Mouse (Mus musculus) cerebellum, adult 18-20 months (tissue): Measurements from ENCODE around the gene Pla1a.

Experiments
- DNase-seq, 2 experiments: peaks; one replicate each; pipeline ENCODE4 v3.0.0; 2021

The Pla1a gene

DNA sequence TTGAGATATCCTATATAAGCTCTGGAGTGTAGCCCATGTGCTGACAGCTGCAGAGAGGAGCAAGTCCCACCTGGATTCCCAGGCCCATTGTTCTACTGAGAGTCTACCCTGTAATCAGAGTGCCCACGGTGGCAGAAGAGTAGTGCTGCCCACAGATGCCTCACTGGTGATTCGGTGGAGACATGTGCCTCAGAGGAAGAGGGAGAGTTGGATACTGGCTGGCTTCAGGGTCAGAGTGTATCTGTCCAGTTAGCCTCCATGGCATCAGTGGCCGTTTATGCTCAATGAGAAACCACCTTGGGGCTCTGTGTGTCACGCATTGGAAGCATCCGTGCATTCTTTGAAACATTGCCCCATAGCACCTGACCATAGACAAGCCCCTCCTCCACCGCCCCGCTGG lies 69.3 kb downstream of the Pla1a start:
- no peak for DNase-seq

DNA sequence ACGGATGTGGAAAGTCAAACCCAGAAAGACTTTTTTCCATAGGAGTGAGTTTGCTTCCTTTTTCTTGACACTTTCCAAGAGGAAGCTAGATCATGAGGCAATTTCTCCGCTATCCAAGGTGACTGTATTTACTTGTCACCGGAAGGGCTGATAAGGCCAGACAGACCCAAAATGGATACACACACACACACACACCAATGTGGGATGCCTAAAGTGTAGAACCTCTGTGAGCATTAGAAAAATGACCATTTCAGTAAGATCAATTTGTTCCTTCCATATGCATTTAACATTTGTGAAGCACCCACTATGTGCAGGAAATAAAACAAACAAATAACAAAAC lies 69.7 kb downstream of the Pla1a start:
- no peak for DNase-seq

DNA sequence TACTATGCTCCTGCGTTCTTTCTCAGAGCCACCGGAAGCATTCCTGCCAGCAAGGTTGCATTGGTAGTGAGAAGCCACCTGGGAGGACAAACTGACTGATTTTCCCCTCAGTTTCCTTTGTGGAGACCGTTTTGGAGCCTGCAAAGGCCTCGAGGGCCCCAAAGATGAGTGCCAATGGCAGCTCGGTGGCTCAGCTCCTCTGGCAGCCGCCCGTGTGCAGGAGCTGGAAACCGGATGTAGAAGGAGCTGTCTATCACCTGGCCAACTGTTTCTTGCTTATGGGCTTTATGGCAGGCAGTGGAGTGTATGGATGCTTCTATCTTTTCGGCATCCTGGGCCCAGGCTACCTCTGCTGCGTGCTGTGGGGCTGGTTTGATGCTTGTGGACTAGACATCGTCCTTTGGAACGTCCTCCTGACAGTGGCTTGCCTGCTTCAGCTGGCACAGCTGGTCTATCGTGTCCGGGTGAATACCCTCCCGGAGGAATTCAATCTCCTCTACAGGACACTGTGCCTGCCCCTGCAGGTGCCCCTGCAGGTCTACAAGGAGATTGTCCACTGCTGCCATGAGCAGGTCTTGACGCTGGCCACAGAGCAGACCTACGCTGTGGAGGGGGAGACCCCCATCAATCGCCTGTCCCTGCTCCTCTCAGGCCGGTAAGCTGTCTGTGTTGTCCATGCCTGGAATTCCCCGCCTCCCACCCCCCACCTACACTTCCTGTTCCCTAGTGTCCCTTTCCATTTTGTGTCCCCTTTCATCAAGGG lies 70.3 kb downstream of the Pla1a start:
- no peak for DNase-seq

DNA sequence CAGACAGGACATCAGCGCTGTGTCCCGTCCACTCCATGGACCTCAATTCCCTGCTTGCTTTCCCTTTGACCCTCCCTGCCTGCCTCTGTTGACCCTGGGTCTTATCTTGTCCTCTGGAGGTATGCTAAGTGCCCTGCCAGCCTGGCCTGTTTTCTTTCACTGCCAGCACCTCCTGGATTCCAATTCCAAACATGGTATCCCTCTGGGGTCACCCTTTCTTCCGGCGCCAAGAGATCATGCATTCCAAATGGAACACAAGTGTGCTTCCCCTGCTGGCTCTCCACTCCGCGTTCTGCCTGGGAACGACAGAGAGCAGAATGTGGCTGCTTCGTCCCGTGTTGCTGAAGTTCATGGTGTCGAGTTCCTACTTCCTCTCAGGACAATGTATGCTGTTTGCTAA lies 71.0 kb downstream of the Pla1a start, which contains the start of gene Popdc2:
Gene Popdc2 (plus strand): TSS at position 277 of the 400 bp plus-strand sequence.
- DNase-seq: no peak

DNA sequence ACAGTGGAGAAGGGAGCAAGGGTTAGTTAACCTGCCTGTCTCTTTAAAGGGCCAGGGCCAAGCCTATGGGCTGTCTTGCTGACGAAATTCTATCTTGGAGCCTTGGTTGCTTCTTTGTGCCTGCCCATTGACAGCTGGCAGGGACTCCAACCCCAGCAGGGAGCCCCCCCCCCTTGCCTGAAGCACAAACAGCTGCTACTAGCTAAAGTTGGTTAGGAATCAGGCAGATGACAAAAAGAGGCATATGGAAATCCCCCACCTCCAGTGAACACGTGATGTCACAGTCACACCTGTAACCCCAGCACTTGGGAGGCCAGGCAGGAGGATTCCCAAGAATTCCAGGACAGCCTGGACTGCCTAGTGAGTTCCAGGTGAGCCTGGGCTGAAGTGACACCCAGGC lies 72.6 kb downstream of the Pla1a start:
- no peak for DNase-seq

DNA sequence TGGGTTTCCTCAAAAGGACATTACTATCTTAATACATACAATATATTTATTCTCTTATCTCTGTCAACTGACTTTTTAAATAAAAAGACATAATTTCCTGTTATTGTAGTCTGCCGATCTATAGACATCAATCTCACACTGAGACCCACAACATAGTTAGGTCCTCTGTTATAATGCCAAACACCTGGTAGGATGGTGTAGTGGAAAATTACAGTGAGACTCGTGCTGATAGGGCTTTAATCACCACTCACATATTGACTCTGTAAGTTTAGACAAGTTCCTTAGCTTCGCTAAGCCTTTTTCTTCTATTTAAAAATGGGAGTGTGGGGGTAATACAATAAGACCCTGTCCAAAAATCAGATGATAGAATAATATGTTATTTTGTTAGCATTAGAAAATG lies 73.1 kb downstream of the Pla1a start:
- DNase-seq: no peak

DNA sequence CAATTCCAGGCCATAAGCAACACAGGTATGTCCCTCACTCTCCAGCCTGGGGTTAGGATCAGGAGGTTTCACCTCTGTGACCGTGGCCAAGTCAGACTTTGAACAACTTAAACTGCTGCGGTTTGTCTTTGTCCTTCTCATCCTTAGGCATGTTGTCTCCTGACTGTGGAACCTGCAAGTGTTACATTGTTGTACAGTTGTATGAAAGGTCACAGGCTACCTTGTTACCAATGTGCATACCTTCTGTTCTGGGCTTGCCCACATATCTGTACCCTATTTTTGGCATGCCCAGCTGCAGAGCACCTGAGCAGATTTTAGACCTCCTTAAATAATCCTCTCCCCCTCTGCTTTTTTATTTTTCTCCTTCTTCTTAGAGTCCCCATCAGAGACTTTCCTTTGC lies 73.7 kb downstream of the Pla1a start:
- no peak for DNase-seq

DNA sequence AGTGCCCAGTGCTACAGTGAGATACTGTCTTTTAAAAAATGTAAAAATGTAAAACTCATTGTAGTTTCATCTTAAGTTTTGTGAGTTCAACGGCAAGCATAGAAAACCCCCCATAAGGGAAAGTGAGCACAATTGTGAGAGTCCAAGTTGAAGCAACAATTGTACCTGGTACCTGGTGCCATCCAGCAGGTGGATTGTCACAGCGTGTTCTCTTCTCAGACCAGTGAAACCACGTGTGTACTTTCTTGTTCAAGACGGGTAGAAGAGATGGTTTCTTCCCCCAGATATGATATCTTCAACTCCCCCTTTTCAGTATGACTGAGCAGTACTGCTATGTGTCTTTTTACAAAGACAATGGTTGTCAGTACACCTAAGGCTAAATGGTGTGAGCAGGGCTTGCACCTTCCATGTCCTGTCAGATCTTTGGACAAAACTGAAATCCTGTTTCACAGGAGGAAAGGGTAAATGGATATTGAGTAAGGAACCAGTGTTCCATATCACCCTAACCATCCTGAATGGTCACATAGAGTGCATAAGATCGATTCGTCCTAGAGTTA lies 74.6 kb downstream of the Pla1a start:
- no peak for DNase-seq

DNA sequence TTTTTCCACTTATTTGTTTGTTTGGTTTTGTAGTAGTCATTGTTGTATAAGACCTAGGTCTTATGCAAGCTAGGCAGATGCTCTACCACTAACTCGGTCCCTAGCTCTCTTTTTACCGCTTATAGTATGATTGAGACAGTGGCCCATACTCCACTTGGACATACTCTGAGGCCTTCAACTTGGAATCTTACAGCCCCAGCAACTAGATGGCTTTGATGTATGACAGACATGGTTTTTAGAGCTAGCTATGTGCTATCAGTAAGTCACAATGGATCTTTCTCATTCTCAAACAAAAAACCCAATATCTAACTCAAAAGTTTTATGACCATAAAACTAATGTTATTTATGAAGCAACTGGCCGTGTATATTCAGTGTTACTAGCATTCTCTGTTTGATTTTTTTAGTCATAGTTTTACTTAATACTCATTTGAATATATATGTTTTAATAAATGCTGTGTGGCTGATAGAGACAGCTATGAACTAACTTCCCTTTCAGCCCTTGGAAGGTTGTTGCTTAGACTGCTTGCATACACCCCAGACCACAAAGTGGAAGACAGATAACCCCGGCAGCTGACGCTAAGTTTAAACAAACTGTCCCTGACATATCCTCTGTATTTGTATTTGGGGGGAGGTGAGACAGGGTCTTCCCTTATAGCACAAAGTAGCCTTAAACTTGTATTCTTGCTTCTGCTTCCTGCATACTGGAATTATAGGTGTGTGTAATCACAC lies 78.6 kb downstream of the Pla1a start:
- DNase-seq: no peak

DNA sequence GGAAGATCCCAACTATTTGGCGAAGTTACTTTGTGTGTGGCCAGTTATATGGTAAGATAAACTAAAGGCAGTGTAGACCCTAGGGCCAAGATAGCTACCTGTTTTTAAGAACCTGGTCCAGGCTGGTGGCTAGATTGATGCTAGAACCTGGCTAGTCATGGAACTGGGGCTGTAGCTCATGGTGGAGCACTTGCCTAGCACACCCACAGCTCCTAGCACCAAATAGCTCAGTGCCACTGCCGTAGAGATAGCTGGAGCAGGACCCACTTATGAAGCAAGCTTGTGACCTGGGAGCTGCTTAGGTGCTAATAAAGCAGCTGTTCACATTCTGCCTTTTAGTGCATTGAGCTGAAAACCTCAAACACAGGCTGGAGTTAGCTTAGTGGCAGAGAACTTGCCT lies 79.3 kb downstream of the Pla1a start:
- no peak for DNase-seq

DNA sequence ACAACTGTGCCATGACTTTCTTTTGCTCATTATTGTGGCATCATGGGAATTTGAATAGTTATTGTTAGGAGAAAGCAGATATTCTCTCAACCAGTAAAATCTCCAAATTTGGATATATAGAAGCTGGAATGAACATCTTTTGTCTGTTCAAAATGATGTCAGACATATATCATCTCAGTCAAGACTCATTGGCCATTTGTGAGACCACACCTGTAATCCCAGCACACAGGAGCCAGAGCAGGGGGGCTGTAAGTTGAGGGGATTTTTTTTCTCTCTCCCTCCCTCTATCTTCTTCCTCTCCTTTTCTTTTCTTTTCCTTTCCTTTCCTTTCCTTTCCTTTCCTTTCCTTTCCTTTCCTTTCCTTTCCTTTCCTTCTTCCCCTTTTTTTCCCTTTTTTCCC lies 80.1 kb downstream of the Pla1a start:
- DNase-seq: no peak

DNA sequence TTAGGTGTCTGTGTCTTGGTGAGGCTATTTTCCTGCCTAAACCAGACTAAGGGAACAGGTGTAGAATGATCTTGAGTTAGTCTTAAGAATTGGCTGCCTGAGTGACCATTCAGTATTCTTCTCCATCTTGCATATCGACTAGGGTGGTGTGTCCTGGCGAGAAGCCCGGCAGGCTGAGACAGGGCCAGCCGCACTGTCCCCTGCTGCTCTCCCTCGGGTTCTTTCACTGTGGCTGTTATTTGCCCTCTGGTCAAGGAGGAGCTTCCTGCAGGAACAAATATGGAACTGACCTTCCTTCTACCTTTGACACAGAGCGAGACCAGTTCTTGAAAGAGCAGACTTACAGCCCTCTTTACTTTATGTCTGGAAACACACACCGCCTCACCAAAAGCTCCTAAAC lies 80.9 kb downstream of the Pla1a start:
- peak; percentile 29 to 41 for DNase-seq

DNA sequence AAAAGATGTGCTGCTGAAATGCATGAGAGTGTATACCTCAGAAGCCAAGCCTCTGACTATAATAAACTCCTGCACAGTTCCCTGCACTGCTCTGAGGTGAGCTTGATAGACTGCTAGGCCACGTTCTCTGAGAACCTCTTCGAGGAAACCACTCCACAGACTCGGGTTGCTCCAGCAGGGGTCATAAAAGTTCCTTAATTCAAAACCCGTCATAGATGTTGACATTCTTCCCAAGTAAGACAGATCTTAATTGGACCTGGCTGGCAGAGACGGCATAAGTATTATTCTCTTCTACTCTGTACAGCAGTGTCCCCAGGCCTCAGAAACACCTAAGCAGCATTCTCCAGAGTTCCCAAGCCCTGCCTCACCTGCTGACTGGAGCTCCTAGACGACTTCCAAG lies 82.0 kb downstream of the Pla1a start:
- DNase-seq: no peak

DNA sequence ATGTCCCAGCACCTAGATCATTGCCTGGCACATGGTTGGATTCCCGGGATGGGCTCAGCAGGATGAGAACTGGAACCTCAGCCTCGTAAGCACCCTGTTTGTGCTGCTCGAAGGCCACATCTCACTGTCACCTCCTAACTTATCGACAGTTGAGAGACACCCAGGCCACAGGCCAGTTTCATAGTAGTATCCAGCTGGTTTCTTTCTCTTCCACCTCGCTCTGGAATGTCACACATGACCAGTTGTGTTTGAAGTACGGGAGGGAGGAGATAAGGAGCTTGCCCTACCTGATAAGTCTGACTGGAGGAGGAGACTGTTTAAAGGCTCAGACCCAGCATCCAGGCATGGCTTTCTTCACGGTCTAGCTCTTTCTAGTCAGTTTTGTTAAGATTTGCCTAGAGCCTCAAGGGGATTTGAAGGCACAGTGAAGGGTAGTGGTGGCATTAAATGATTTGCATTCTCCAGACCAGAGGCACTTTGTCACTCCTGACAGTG lies 82.5 kb downstream of the Pla1a start:
- no peak for DNase-seq

DNA sequence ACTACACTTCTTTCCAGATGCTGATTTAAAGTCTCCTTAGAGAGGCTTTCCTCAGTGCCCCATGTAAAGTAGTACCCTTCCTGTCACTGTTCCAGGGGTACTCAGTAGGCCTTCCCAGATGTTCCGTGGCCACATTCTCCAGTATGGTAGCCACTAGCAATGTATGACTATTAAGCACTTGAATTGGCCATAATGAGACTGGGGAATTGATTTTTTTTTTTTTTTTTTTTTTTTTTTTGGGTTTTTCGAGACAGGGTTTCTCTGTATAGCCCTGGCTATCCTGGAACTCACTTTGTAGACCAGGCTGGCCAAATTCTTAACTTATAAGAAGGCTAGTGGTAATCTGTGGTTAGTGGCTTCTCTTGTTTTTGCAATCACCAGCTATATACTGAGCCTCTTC lies 83.1 kb downstream of the Pla1a start:
- DNase-seq: no peak

DNA sequence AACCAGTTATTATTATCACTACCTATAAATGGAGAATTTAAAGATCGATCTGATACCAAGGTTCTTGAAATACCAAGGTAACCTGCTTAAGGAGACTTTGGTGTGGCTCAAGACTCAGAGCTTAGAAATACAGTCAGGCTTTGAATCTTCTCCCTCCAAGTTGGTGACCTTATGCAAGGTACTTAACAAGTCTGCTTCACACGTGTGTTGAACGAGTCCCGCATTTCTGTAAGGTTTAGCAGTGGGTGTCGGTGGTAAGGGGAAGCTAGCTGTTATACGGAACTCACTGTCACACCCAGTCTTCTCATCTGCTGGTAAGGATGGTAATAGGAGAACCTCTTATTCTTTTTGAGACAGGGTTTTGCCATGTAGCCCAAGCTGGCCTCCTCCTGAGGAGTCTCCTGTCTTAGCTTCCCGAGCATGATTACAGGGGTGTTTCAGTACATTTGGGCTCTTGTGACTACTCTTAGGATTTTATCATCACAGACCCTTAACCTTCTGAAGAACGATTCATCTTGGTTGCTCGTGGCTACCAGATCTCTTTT lies 84.7 kb downstream of the Pla1a start:
- DNase-seq: no peak

DNA sequence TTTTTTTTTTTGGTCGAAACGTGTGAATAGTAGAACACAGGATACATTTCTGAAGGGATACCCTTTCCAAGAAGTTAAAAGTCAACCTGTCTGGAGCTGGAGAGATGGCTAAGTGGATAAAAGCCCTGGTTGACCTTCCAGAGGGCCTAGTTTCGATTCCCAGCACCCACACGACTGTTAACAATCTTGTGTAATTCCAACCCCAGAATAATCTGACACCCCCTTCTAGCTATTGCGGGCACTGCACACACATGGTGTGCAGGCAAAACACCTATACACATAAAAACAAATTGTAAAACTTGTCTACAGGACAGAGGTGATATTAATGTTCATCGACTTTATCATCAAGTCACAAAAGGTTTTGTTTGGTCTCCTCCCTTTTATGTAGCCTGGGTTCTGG lies 85.4 kb downstream of the Pla1a start:
- DNase-seq: no peak

DNA sequence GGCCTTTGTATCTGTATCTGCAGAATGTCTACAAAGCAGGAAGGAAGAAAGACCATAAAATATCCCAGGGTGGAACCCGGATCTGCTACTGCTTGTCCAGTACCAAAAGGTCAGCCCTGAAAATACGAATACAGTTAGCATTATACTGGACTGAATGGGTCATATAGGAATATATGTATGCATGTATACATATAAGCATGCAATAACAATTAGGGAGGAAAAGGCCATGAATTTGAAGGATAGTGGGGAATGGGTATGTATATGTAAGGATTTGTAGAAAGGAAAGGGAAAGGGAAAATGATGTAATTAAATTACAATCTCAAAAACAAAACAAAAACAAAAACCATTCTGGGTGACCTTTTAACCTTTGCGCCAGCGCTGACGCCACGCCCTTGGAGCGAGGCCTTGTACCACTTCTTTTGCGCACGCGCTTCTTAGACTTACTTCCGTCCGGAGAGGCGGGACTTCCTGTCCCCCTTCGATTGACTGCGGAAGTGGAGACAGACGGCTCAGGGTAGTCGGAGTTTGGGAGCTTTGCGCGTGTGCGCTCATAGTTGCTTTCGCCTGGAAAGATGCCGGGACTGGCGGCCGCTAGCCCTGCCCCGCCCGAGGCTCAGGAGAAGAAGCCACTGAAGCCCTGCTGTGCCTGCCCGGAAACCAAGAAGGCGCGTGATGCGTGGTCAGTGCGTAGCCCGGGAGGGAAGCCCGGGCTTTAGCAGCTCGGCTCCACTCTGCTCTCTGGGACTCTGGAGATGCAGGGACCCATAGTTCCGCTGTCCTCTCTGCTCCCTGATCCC lies 86.2 kb downstream of the Pla1a start, which contains the start of the genes Cox17 and Gm21987:
Gene Cox17 (plus strand): TSS at position 463 of the 797 bp plus-strand sequence.
Gene Gm21987 (plus strand): TSS at position 512 of the 797 bp plus-strand sequence.
- peak; percentile 93 to 95 for DNase-seq
